Mouse (Mus musculus): ENCODE results near the gene Ywhah.

DNA sequence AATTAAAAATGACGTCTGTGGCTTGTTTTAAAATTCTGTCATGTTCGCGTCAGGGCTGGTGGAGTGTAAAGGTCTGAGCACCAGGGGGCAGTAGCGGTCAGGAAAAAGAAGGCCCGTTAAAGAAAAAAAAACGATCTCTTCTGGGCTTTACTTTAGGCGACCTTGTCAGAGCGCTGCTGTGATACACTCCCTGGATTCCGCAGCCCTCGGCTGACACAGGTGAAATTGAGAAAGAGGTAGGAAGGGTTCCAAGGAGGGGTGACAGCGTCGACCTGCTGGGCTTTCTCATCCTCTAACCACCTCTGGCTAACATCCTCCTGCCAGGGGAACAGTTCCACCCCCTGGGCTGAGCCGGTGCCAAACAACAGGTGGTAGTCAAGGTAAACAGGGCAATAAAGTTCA, 20.9 kb downstream of the Ywhah start:
- TF ChIP-seq POLR2A (IDR thresholded peaks at IDR 0.05; ENCODE audit: extremely low read depth, insufficient read depth, low read length) (no peak), CTCF (IDR thresholded peaks at IDR 0.05; ENCODE audit: low read depth, low read length) (peak; percentile 70)

All from liver, adult 2 months (tissue).